Mouse (Mus musculus) granulocyte monocyte progenitor cell, adult 5-6 weeks (primary cell): Measurements from ENCODE around the gene Lipc. TPM values are rescaled to one million over a fixed set of nuclear protein-coding genes. Genes with fewer than 3 reads are reported as not detected.

Source experiments
- ATAC-seq: replicated peaks from 2 replicates; pipeline ENCODE4 v1.8.0; 2016; ENCODE audit warnings: mild to moderate bottlenecking, moderate TSS enrichment, inconsistent platforms; ENCODE audit not compliant: poor library complexity, severe bottlenecking
- total RNA-seq, 2 experiments: library from RNA; stranded (forward) in 1 of 2; stranded (reverse) in 1 of 2; fragments of 200-712, 200-1000 nt in 1 of 2; fragments of >200 nt in 1 of 2; fragmentation: Nextera tagmentation in 1 of 2; gene quantifications; 2 replicates each; pipeline ENCODE4 v1.2.3; 2014 to 2017

The Lipc gene
- total RNA-seq (2014; fragmentation: Nextera tagmentation) = not detected in 2 replicates
- not detected in 2 replicates for total RNA-seq (2017)

GRCm38 (mm10) chr9:70952126-70952525, at the start of gene Lipc:
Gene Lipc (minus strand): TSS chr9:70952226.
- ATAC-seq = no peak

GRCm38 (mm10) chr9:70999161-70999560, 47.1 kb upstream of the Lipc start:
- ATAC-seq = no peak

GRCm38 (mm10) chr9:70998719-70999118, 46.7 kb upstream of the Lipc start:
- no peak; the same call in 1 of the 2 replicates for ATAC-seq

GRCm38 (mm10) chr9:70993326-70993725, 41.3 kb upstream of the Lipc start:
- no peak for ATAC-seq

GRCm38 (mm10) chr9:70991401-70991800, 39.4 kb upstream of the Lipc start:
- ATAC-seq = no peak

GRCm38 (mm10) chr9:70987210-70987609, 35.2 kb upstream of the Lipc start:
- ATAC-seq = no peak

GRCm38 (mm10) chr9:70982991-70983480, 31.0 kb upstream of the Lipc start:
- ATAC-seq = no peak

GRCm38 (mm10) chr9:70981721-70982120, 29.7 kb upstream of the Lipc start:
- no peak for ATAC-seq

GRCm38 (mm10) chr9:70979641-70980040, 27.6 kb upstream of the Lipc start:
- ATAC-seq = no peak

GRCm38 (mm10) chr9:70979171-70979570, 27.1 kb upstream of the Lipc start:
- no peak for ATAC-seq

- no peak for ATAC-seq
Measured at GRCm38 (mm10) chr9:70977392-70977791, 25.4 kb upstream of the Lipc start.

GRCm38 (mm10) chr9:70975921-70976320, 23.9 kb upstream of the Lipc start:
- ATAC-seq = no peak

GRCm38 (mm10) chr9:70973286-70973685, 21.3 kb upstream of the Lipc start:
- ATAC-seq = no peak

GRCm38 (mm10) chr9:70969244-70969643, 17.2 kb upstream of the Lipc start:
- no peak for ATAC-seq

GRCm38 (mm10) chr9:70965999-70966994, 14.3 kb upstream of the Lipc start:
- no peak for ATAC-seq

- ATAC-seq = no peak
Measured at GRCm38 (mm10) chr9:70965422-70965821, 13.4 kb upstream of the Lipc start.

- ATAC-seq = no peak
Measured at GRCm38 (mm10) chr9:70965011-70965410, 13.0 kb upstream of the Lipc start.

- no peak for ATAC-seq
Measured at GRCm38 (mm10) chr9:70963461-70963891, 11.4 kb upstream of the Lipc start.

- no peak for ATAC-seq
Measured at GRCm38 (mm10) chr9:70962781-70963455, 10.9 kb upstream of the Lipc start.

- ATAC-seq = no peak
Measured at GRCm38 (mm10) chr9:70960301-70960700, 8.3 kb upstream of the Lipc start.

GRCm38 (mm10) chr9:70959866-70960265, 7.8 kb upstream of the Lipc start:
- no peak for ATAC-seq
